Mouse (Mus musculus) hematopoietic stem cell, adult 5-6 weeks (primary cell): Measurements from ENCODE around the gene Gm20503. TPM values are rescaled to one million over a fixed set of nuclear protein-coding genes. Genes with fewer than 3 reads are reported as not detected.

ENCODE experiments used
- ATAC-seq, 2 experiments: fragments of 125-278 bp in 1 of 2; replicated peaks in 1 of 2; 2 replicates each; pipeline ENCODE4 v1.8.0; 2016 to 2017; ENCODE audit warnings: inconsistent platforms in 2 of 2, mild to moderate bottlenecking in 2 of 2, moderate number of reproducible peaks in 2 of 2, low read depth in 1 of 2, moderate TSS enrichment in 1 of 2; ENCODE audit not compliant: low FRiP score in 2 of 2, poor library complexity in 2 of 2, severe bottlenecking in 2 of 2, insufficient read depth in 1 of 2, low TSS enrichment in 1 of 2
- total RNA-seq: library from RNA; stranded (forward); fragments of 172-1452, 232-1000 nt; gene quantifications from 2 replicates; pipeline ENCODE4 v1.2.3, GENCODE M21; 2017

The Gm20503 gene
- total RNA-seq, 1 experiment from 2014 or later: not detected

GRCm38 (mm10) chr4:59043074-59043473, 40.1 kb downstream of the Gm20503 start:
- no peak for ATAC-seq

GRCm38 (mm10) chr4:59043891-59044290, 40.9 kb downstream of the Gm20503 start:
- ATAC-seq: no peak

- no peak for ATAC-seq
Observed at GRCm38 (mm10) chr4:59047222-59047621, 44.2 kb downstream of the Gm20503 start.

- no peak for ATAC-seq
Observed at GRCm38 (mm10) chr4:59051081-59051480, 48.1 kb downstream of the Gm20503 start.

GRCm38 (mm10) chr4:59057929-59058328, 54.9 kb downstream of the Gm20503 start:
- ATAC-seq: no peak

GRCm38 (mm10) chr4:59062526-59062925, 59.5 kb downstream of the Gm20503 start:
- ATAC-seq: no peak

- no peak for ATAC-seq
Observed at GRCm38 (mm10) chr4:59069276-59069675, 66.3 kb downstream of the Gm20503 start.

GRCm38 (mm10) chr4:59083430-59083829, 80.4 kb downstream of the Gm20503 start:
- ATAC-seq: peak in 1 of 2 experiments; percentile 21; a peak in 1 of 4 replicates

GRCm38 (mm10) chr4:59089391-59089790, 86.4 kb downstream of the Gm20503 start:
- no peak for ATAC-seq

Other genes starting within 250 kb of the Gm20503 start
- gene Olfr267, start 215.5 kb upstream of the Gm20503 start, total RNA-seq: 1.1 TPM in 1 of 2 replicates, not detected in the other
- 76.4 and 95.9 TPM in 2 replicates for gene Ecpas, start 90.5 kb upstream of the Gm20503 start, total RNA-seq
- not detected in 2 replicates for gene Zkscan16, start 59.6 kb upstream of the Gm20503 start, total RNA-seq
- gene Ptgr1, start 16.1 kb upstream of the Gm20503 start, total RNA-seq: 2.5 and 10.8 TPM in 2 replicates
- gene Dnajc25, start 8.1 kb upstream of the Gm20503 start, total RNA-seq: 11.1 and 16.5 TPM in 2 replicates
- 82.1 and 96.4 TPM in 2 replicates for gene Gng10, start 31.9 kb downstream of the Gm20503 start, total RNA-seq
- gene AI481877, start 135.8 kb downstream of the Gm20503 start, total RNA-seq: not detected in 2 replicates
- 48.2 and 69.4 TPM in 2 replicates for gene Ugcg, start 186.0 kb downstream of the Gm20503 start, total RNA-seq